Mouse (Mus musculus): ENCODE data around the gene E030018B13Rik.

Gene E030018B13Rik

GRCm38 (mm10) chr7:63916268-63916907 is at the start of gene E030018B13Rik:
E030018B13Rik (plus strand) TSS chr7:63916857.
- no peak for DNase-seq (ENCODE audit: low spot score)

DNA sequence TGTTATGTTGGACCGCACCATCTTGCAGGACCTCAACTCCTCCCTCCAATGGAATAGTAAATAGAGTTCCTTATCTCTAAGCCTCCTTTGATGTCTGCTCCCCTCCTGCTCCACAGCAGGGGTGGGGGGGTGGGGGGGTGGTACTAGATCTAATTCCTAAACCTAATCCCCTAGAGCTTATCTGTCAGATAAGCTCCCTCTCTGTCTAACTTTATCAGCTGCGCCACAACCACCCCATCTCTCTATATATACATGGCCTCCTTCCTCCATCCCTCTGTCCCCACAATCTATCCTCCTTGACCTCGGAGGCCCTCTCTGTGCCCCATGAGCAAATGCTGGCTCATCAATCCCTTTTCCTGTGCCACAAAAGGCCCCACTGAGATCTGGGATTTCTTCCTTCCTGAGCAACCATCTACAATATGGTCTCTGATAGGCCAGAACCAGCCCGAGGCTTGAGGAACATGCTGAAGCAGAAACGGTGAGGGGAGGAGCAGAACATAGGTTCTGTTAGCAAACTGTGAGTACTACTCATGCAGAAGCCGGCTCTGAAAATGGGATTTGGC is 48.2 kb upstream of the E030018B13Rik start:
- DNase-seq (ENCODE audit: low spot score) = no peak

DNA sequence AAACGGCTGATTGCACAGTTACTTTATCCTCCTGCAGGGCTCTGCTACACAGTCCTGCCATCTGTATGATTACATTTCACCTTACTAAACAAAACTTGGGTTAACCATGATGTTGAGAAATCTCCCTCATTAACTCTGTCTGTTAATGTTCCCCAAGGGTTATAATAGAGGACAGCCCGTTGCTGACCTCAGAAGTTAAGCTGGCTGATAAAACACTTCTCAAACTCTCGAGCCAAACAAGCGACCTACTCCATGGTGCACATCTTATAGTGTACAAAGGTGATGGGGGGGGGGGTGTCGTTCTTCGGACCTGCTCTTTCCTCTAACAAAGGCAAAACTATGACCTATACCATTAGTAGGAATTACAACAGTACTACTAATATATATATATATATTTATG is 45.0 kb upstream of the E030018B13Rik start:
- DNase-seq (ENCODE audit: low spot score) = no peak

GRCm38 (mm10) chr7:63873880-63874279 is 42.8 kb upstream of the E030018B13Rik start:
- no peak for DNase-seq (ENCODE audit: low spot score)

- no peak for DNase-seq (ENCODE audit: low spot score)
Measured at GRCm38 (mm10) chr7:63875686-63876085, 41.0 kb upstream of the E030018B13Rik start.

DNA sequence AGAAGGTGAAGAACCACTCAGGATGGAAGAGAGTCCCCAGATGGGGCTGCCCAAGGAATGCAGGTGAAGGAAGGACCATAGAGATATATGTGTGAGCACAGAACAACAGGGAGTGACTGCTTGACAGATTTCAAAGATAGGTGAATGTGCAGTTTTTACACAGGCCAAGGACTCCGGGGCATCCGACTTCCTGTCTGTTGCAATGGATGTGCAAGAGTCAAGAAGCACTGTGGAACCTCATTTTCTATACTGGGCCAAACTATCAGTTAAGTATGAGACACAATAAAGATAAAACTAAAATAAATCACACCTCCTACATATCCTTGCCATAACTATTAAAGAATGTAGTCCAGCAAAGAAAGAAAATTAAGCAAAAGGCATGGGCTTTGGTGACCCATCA is 40.0 kb upstream of the E030018B13Rik start:
- no peak for DNase-seq (ENCODE audit: low spot score)

DNA sequence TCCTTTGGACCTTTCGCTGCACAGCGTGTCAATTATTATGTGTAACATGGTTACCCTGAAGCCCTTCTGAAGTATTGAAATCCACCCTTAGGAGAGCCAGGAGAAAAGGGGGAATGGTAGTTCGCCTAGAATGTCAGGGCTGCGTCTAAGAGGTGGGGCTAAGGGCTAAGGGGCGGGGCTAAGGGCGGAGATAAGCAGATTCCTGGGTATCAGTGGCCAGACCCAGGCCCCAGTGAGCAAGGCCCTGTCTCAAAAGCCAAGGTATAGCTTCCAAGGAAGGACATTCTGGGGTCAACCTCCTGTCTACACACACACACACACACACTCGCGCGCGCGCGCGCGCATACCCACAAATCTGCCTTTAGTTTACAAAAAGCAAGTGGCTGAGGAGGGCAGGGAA is 39.0 kb upstream of the E030018B13Rik start:
- peak; percentile 31 for DNase-seq (ENCODE audit: low spot score)

- DNase-seq (ENCODE audit: low spot score) = no peak
Measured at GRCm38 (mm10) chr7:63879583-63879982, 37.1 kb upstream of the E030018B13Rik start.

DNA sequence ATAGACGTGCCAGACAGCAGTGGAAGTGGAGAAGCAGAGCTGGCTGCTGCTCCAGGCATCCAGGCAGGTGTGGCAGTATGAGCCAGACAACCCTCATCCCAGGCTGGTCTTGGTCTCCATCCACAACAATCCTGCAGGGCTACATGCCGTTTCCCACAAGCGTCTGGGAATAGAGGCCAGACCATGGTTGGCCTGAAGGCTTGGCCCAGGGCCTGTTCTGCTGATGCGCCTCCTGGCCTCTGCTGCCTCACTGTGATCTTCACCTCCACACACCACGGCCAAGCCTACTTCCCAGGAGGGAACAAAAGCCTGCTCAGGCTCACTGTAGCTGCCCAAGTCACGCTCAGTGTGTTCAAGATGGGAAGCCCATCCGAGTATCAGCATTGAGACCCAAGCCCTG is 33.9 kb upstream of the E030018B13Rik start:
- DNase-seq (ENCODE audit: low spot score) = no peak

GRCm38 (mm10) chr7:63885025-63885424 is 31.6 kb upstream of the E030018B13Rik start:
- DNase-seq (ENCODE audit: low spot score) = no peak

DNA sequence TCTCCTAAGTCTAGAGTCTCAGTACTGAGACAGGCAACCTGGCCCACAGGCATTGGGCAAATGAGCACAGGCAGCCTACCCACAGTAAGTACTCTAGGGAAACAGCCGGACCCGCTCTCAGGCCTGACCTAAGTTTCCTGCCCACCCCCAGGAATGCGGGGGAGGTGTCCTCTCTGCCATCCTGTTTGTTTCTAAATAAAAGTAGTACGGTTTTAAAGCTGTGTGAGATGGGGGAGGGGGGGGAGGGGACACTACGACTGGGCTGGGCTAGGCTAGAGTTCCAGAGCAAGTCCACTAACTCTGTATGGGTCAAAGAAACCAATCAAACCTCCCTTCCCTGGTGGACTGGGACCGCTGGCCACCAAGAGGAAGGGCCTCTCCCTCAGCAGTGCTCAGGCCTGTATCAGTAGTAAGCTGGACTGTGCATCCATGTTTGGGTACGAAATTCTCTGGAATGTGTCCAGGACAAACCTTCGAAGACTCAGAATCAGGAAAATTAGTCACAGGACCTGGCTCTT is 29.6 kb upstream of the E030018B13Rik start:
- DNase-seq (ENCODE audit: low spot score) = no peak

GRCm38 (mm10) chr7:63887602-63888123 is 29.0 kb upstream of the E030018B13Rik start:
- no peak for DNase-seq (ENCODE audit: low spot score)

DNA sequence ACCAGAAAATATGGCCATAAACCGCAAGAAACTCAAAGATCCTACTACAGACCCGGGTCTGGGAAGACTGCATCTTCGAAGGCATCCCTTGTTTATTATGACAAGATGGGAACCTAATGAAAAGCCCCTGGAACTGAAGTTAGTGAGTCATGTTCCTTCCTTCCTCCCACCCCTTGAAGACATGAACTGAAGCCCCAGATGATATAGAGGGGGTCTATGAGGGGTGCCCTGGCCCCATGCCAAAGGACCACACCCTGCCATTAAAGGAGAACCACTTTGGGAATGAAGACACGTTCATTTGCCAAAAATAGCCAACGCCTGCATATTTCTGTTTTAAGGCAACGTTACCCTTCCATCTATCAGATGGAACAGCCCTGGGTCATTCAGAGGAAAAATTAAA is 28.0 kb upstream of the E030018B13Rik start:
- DNase-seq (ENCODE audit: low spot score) = no peak

GRCm38 (mm10) chr7:63889116-63889975 is 27.3 kb upstream of the E030018B13Rik start:
- no peak for DNase-seq (ENCODE audit: low spot score)

GRCm38 (mm10) chr7:63891488-63892075 is 25.1 kb upstream of the E030018B13Rik start:
- no peak for DNase-seq (ENCODE audit: low spot score)

- no peak for DNase-seq (ENCODE audit: low spot score)
Measured at GRCm38 (mm10) chr7:63893201-63893600, 23.5 kb upstream of the E030018B13Rik start.

DNA sequence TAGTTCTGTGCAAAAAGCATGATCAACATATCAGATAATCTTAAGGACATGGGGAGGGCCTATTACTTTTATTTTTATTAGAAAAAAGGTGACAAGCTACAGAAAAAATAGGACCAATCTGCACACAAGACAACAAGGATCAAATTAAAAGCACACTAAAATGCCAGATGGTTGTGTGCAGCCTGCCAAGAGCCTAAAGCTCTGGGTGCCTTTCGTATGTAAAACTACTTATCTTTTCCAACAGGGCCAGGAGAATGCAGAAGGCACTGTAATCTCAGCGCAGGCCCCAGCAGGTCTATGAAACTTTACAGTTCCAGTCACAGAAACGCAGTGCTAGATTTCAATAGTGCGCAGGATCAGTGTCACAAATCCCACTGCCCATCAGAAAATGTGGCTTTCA is 22.9 kb upstream of the E030018B13Rik start:
- no peak for DNase-seq (ENCODE audit: low spot score)

DNA sequence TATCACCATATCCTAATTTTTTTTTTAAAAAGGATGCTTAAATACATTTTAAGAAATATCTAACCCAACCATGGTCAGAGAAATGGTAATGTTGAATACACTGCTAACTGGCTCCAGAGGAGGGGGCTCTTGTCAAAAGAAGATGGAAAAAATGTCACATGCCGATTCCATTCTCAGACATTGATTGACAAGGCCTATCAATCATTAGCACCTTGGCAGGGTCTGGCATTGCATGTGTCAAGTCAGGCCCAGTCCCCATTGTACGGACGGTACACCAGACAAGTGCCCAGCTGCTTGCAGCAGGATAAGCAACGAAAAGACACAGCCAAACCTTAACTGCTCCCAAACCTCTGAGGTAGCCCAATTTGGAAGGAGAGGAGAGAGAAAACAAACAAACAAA is 22.0 kb upstream of the E030018B13Rik start:
- DNase-seq (ENCODE audit: low spot score) = no peak

DNA sequence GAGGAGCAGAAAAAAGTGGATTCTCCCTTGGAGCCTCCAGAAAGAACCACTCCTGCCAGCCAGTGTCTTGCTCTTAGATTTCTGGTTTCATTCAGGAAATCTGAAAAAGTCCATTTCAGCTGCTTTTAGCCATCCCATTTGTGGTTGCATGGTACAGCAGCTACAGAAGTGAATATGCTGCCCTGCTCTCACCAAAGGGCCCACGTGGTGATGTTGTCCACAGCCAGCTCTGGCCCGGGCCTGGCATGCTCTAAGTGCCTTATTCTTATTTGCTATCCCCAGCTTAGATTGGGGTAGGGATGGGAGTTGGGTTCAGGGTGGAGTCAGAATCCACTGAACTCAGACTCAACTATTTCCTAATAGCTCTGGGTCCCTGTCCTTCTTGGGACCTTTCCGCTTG is 21.4 kb upstream of the E030018B13Rik start:
- no peak for DNase-seq (ENCODE audit: low spot score)

DNA sequence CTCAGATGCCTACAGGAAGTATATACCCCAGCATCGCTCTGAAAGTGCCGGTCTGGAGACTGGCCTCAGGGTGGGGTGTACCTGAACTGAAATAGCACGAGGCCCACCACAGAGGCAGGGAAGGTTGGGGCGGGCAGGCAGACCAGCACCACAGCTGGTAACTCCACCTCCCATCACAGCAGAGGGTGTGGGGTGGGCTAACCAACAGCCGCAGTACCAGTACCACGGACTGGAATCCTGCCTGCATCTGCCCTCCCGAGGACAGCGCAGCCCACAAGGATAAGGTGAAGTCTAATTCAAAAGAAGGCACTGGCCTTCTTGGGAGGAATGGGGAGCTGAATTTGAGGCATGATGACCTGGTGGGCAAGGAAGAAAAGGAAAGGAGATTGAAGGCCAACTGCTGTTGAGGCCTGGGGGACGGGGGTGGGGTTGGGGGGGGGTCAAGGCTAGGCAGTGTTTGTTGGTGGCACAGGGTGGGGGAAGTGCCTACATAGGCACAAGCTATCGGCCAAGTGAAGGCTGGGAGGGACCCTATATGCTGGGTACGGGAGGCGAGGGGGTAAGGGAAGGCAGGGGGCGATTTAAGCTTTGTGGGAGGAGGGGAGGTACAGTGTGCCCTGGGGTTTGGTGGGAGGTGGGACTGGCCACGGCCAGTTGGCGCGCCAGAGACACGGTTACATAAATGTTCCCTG is 20.2 kb upstream of the E030018B13Rik start:
- DNase-seq (ENCODE audit: low spot score) = no peak

DNA sequence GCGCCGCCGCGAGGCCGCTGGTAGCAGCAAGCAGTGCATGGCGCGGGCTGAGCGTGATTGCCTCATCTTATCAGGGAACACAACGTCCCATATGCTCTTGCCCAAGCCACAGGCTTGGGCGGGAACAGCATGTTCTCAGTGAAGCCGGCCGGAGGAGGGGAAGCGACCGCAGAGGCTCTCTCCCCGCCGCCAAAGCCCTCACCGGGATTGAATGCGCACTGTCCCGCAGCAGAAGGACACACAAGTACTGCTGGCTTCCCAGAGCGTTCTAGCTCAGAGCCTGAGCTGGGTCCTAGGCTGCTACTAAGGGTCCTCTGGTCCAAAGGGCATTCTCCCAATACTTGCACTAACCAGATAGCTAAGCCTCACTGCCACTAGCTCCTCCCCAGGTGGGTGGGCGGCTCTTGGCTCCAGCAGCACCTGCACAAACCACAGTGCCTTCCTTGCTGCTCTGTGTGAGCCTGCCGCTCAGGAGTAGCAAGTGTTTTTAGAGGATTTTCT is 19.6 kb upstream of the E030018B13Rik start:
- DNase-seq (ENCODE audit: low spot score) = peak; percentile 93
